27 mouse cellular contexts compared by ENCODE assay signal in genomic region chr9:116876786-116877185, GRCm38 (mm10).
A peak's percentile ranks its signal among the peaks of the same experiment; 100 is the strongest.
DNase-seq lines count a peak whose midpoint lies in the region; ATAC-seq and TF ChIP-seq lines count a peak whose summit lies in the region.
"Had no signal": no experiment of that assay in that cellular context is flagged by ENCODE, and none has a peak within 500 bp of the region (broad histone marks: within the 10 kb centered on the region; RNA-seq: fewer than 3 reads in every experiment).

No protein-coding gene starts in this region.

- H3K4me1 ChIP-seq in embryonic facial prominence, embryonic 11.5 days (ENCODE audit: control insufficient read depth, insufficient read depth, low read length): no peaks in the 10 kb centered on the region; the same call in 1 of the 2 replicates
- H3K4me1 ChIP-seq in embryonic facial prominence, embryonic 10.5 days: peaks cover 20% of the 10 kb centered on the region
- H3K4me1 ChIP-seq in lung, embryonic 15.5 days: peaks cover 54% of the 10 kb centered on the region
- peaks cover 13% of the 10 kb centered on the region for H3K4me1 ChIP-seq in lung, adult 2 months (ENCODE audit: control insufficient read depth, insufficient read depth, low read length)
- peaks cover 20% of the 10 kb centered on the region for H3K4me1 ChIP-seq in embryonic facial prominence, embryonic 14.5 days (ENCODE audit: control insufficient read depth, insufficient read depth, low read length)

- intact Hi-C loops in gastrocnemius, postnatal 14 days (cut with DNase I; ENCODE audit: low total_unique reads): no loop called here

- H3K9me3 ChIP-seq in embryonic facial prominence, embryonic 11.5 days (replicated peaks; ENCODE audit: control insufficient read depth, low read length): no peaks in the 10 kb centered on the region; the same call in 1 of the 2 replicates
- peaks cover 8% of the 10 kb centered on the region; the same call in 1 of the 2 replicates for H3K9me3 ChIP-seq in embryonic facial prominence, embryonic 10.5 days
- H3K9me3 ChIP-seq in lung, embryonic 15.5 days: no peaks in the 10 kb centered on the region; the same call in 1 of the 2 replicates
- H3K9me3 ChIP-seq in embryonic facial prominence, embryonic 14.5 days (ENCODE audit: control insufficient read depth, low read length): peaks cover 18% of the 10 kb centered on the region; the same call in 1 of the 2 replicates
- H3K9me3 ChIP-seq: heart, embryonic 15.5 days; hindbrain, embryonic 15.5 days; intestine, embryonic 15.5 days; liver, embryonic 12.5 days; stomach, embryonic 15.5 days had no signal

- no peak for ATAC-seq in embryonic facial prominence, embryonic 11.5 days (replicated peaks; ENCODE audit: insufficient number of reproducible peaks, low FRiP score, low TSS enrichment, low read depth)
- ATAC-seq in lung, embryonic 15.5 days (ENCODE audit: borderline replicate concordance, extremely low read depth, low FRiP score, low TSS enrichment): no peak
- ATAC-seq in embryonic facial prominence, embryonic 14.5 days (ENCODE audit: low read depth): no peak
- ATAC-seq: forebrain, postnatal 0 days; intestine, embryonic 15.5 days; liver, embryonic 12.5 days; midbrain, embryonic 16.5 days; Patski had no signal

- no peak for TF ChIP-seq CTCF in lung, adult 2 months (IDR thresholded peaks at IDR 0.05; ENCODE audit: insufficient read depth, low read length)

- no peak overlapping the region for H3K27ac ChIP-seq in embryonic facial prominence, embryonic 11.5 days (replicated peaks; ENCODE audit: low read depth, low read length)
- no peak overlapping the region for H3K27ac ChIP-seq in embryonic facial prominence, embryonic 10.5 days (replicated peaks)
- H3K27ac ChIP-seq in lung, embryonic 15.5 days: peak overlapping the region; percentile 71; the same call in 1 of the 2 replicates
- H3K27ac ChIP-seq in embryonic facial prominence, embryonic 14.5 days (replicated peaks; ENCODE audit: low read depth, low read length): no peak overlapping the region
- H3K27ac ChIP-seq: forebrain, embryonic 10.5 days; heart, adult 2 months; heart, embryonic 15.5 days; hindbrain, embryonic 15.5 days; intestine, embryonic 15.5 days; layer of hippocampus, adult 2 months; liver, embryonic 12.5 days; macrophage had no signal

- no peaks in the 10 kb centered on the region for H3K27me3 ChIP-seq in embryonic facial prominence, embryonic 11.5 days (ENCODE audit: control insufficient read depth, insufficient read depth, low read length)
- no peaks in the 10 kb centered on the region for H3K27me3 ChIP-seq in embryonic facial prominence, embryonic 10.5 days (replicated peaks; ENCODE audit: low read depth, poor library complexity, severe bottlenecking)
- no peaks in the 10 kb centered on the region for H3K27me3 ChIP-seq in lung, embryonic 15.5 days
- H3K27me3 ChIP-seq in embryonic facial prominence, embryonic 14.5 days (replicated peaks; ENCODE audit: control insufficient read depth, insufficient read depth, low read length): no peaks in the 10 kb centered on the region
- H3K27me3 ChIP-seq: heart, embryonic 15.5 days; hindbrain, embryonic 15.5 days; intestine, embryonic 15.5 days; liver, embryonic 12.5 days; Patski; stomach, embryonic 15.5 days had no signal

- no peak overlapping the region for H3K4me2 ChIP-seq in embryonic facial prominence, embryonic 11.5 days (ENCODE audit: low read depth, low read length)
- H3K4me2 ChIP-seq in lung, embryonic 15.5 days: no peak overlapping the region
- H3K4me2 ChIP-seq in embryonic facial prominence, embryonic 14.5 days (ENCODE audit: low read depth, low read length): no peak overlapping the region
- H3K4me2 ChIP-seq: heart, embryonic 15.5 days; hindbrain, embryonic 15.5 days; intestine, embryonic 15.5 days; liver, embryonic 12.5 days; stomach, embryonic 15.5 days had no signal

- 65% methylated on average over 3 of the region's 3 CpGs for WGBS in embryonic facial prominence, embryonic 11.5 days
- 67% methylated on average over 3 of the region's 3 CpGs for WGBS in embryonic facial prominence, embryonic 10.5 days
- WGBS in lung, embryonic 15.5 days: 46% methylated on average over 3 of the region's 3 CpGs
- WGBS in lung, adult 2 months: 48% methylated on average over 3 of the region's 3 CpGs
- 54% methylated on average over 3 of the region's 3 CpGs for WGBS in embryonic facial prominence, embryonic 14.5 days

- H3K4me3 ChIP-seq in embryonic facial prominence, embryonic 11.5 days (ENCODE audit: low read depth, low read length): no peak overlapping the region
- no peak overlapping the region for H3K4me3 ChIP-seq in embryonic facial prominence, embryonic 10.5 days
- no peak overlapping the region for H3K4me3 ChIP-seq in lung, embryonic 15.5 days
- no peak overlapping the region for H3K4me3 ChIP-seq in lung, adult 2 months (replicated peaks; ENCODE audit: extremely low read depth, low read depth, low read length)
- no peak overlapping the region for H3K4me3 ChIP-seq in embryonic facial prominence, embryonic 14.5 days (ENCODE audit: low read depth, low read length)
- H3K4me3 ChIP-seq: forebrain, embryonic 10.5 days; heart, adult 2 months; heart, embryonic 15.5 days; hindbrain, embryonic 15.5 days; intestine, embryonic 15.5 days; layer of hippocampus, adult 2 months; liver, embryonic 12.5 days; stomach, embryonic 15.5 days had no signal

- peak; percentile 21 for DNase-seq in embryonic facial prominence, embryonic 11.5 days (ENCODE audit: low spot score)
- DNase-seq in embryonic facial prominence, embryonic 10.5 days (ENCODE audit: low spot score): no peak
- no peak for DNase-seq in lung, adult 2 months
- peak; percentile 59 for DNase-seq in embryonic facial prominence, embryonic 14.5 days (ENCODE audit: low spot score)
- peak; percentile 49 to 55 for DNase-seq in kidney, postnatal 25 days
- DNase-seq in frontal cortex, postnatal 14 days (ENCODE audit: low spot score in 2 of 2): no peak
- DNase-seq in gastrocnemius, postnatal 14 days: no peak
- DNase-seq: adrenal gland, postnatal 10 days; cerebellum, adult 11 months; cerebellum, postnatal 10 days; forebrain, postnatal 0 days; heart, adult 2 months; heart, postnatal 4 days; layer of hippocampus, postnatal 36 days; right cerebral cortex, postnatal 14 days; thymus, adult 2 months had no signal

- no peak overlapping the region for H3K9ac ChIP-seq in embryonic facial prominence, embryonic 11.5 days (replicated peaks; ENCODE audit: low read length)
- no peak overlapping the region for H3K9ac ChIP-seq in lung, embryonic 15.5 days
- H3K9ac ChIP-seq in embryonic facial prominence, embryonic 14.5 days (ENCODE audit: low read depth, low read length): no peak overlapping the region
- H3K9ac ChIP-seq: forebrain, postnatal 0 days; heart, embryonic 15.5 days; hindbrain, embryonic 15.5 days; intestine, embryonic 15.5 days; liver, embryonic 12.5 days; stomach, embryonic 15.5 days had no signal

- H3K36me3 ChIP-seq in embryonic facial prominence, embryonic 11.5 days (replicated peaks; ENCODE audit: control insufficient read depth, insufficient read depth, low read depth, low read length): no peaks in the 10 kb centered on the region
- H3K36me3 ChIP-seq in embryonic facial prominence, embryonic 10.5 days (replicated peaks): no peaks in the 10 kb centered on the region; the same call in 1 of the 2 replicates
- H3K36me3 ChIP-seq in lung, embryonic 15.5 days: 0 out of 2 replicates have a peak, but pooled peaks cover 5% of the 10 kb centered on the region
- no peaks in the 10 kb centered on the region for H3K36me3 ChIP-seq in embryonic facial prominence, embryonic 14.5 days (ENCODE audit: control insufficient read depth, insufficient read depth, low read length)
- H3K36me3 ChIP-seq: forebrain, embryonic 10.5 days; heart, embryonic 15.5 days; hindbrain, embryonic 15.5 days; intestine, embryonic 15.5 days; liver, embryonic 12.5 days; stomach, embryonic 15.5 days had no signal

- TF ChIP-seq POLR2A in lung, adult 2 months (IDR thresholded peaks at IDR 0.05; ENCODE audit: borderline replicate concordance, extremely low read depth, low read depth, low read length): no peak

Comparison
In these comparisons a context has a peak if more than half of its experiments do, and no peak if none do; other contexts are left out.
1. DNase-seq: peak in embryonic facial prominence, embryonic 11.5 days (single experiment), embryonic facial prominence, embryonic 14.5 days (single experiment) and kidney, postnatal 25 days (2 of 2); none in embryonic facial prominence, embryonic 10.5 days (single experiment), lung, adult 2 months (single experiment), frontal cortex, postnatal 14 days (0 of 2) and gastrocnemius, postnatal 14 days (single experiment).